Mouse (Mus musculus) lung, postnatal 4 days (tissue): ENCODE data around the gene Arpp21.

ENCODE experiments used
- DNase-seq, 2 experiments: peaks; one replicate each; pipeline ENCODE4 v3.0.0; 2021

Gene Arpp21

DNA sequence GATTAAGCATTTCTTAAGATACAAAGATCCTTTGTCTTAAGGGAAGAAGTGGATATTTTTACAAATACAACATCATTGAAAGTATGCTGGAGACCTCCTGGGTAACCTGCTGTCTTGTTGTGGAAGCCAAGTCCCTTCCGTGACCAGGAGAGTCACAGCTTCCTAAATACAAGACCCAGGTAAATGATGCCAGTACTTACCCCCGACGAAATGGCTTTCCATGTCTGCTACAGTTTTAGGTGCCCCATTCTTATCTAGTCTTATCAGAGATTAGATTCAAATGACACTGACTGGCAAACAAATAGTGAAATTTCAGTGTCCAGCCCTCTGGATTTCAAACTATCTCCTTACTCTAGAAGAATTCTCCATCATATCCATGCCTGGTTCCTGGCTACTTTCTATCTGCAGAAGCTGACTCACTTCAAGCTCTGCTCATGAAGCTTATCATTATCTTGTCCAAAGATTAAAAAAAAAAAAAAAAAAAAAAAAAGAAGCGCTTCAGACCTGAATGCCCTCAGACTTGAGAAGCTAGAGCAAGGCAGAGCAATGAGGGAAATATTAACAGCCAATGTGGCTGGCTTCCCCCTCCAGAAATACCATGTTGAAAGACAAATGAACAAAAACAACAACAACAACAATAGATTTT is 4.9 kb downstream of the Arpp21 start:
- no peak for DNase-seq

DNA sequence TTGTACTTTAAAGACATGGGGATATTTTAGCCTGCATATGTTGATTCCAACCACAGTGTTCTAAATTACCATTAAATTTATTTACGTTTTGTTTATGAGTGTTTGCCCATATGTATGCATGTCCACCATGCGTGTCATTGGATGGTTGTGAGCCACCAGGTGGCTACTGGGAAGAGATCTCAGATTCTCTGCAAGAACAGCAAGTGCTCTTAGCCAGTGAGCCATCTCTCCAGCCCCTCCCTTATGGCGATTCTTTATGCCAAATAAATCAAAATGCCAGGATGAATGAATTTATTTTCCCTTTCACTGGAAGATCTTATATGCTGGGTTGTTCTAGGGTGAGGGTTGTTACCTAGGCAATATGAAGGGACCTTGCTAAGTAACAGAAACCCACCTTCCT is 7.3 kb downstream of the Arpp21 start:
- DNase-seq: no peak

DNA sequence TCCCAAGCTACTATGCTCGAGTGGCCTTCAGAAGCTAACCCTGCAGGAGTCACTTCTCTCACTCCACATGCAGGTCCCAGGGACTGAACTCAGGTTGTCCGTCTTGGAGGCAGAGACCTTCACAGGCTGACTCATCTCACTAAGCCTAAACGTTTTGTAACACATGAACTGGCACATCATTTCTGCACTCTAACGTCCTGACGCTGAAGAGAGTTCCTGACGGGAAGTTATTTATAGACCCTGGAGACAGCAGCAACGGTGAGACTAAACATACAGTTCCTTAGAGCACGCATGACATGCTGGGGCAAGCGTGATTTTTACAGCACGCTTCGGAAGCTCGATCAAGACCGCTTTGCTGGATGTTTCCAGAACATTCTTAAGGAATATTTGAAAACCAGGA is 8.6 kb downstream of the Arpp21 start:
- no peak for DNase-seq

DNA sequence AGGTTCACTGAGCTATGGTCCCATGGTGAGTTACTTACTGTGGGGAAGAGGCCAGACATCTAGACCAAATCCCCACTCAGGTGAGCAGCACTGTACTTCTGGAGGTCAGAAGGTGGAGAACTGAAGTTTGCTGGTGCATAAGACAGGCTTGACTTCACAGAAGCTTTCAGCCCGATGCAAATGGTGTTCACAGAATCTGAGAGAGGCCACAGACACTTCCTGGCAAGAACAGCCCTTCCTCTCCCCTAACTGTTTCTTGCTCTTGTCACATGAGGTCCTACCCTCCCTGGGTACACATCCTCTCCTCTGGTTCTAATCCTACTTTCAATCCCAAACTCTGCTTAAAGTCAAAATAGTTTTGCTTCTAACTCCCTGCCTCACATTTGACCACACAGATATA is 9.2 kb downstream of the Arpp21 start:
- DNase-seq: no peak

DNA sequence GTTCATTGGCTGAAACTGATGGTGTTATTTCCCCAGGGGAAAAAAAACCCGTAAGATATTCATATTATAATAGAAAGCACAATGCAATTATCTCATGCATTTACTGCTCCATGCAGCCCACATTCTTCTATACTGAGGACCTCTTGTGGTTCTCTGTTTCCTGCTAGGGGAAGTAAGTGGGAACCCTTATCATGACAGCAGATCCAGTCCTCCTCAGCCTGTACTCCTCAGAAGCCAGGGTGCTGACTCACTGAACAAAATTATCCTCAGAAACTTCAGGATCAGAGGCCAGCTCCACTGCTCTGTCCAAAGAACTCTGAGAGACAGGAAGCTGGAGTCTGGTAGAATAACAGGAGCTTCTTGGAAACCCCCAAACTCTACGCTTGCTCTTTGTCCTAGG is 10.7 kb downstream of the Arpp21 start:
- DNase-seq: no peak

DNA sequence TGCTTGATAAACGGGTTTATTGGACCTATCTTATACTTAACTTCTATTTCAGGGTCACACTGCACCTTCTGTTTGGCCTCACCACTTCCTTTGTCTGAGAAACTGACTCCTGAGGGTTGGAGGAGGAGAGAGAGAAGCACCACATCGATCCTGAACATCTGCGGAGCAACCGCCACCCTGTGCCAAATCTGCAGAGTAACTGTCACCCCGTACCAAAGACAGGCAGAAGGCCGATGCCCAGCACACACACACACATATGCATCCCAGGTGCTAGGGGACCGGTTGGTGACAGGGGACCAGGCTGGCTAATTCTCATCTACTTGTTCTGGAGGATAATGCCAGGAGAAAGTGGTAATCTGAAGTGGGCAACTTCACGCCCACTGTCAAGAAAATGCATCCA is 16.4 kb downstream of the Arpp21 start:
- no peak for DNase-seq

DNA sequence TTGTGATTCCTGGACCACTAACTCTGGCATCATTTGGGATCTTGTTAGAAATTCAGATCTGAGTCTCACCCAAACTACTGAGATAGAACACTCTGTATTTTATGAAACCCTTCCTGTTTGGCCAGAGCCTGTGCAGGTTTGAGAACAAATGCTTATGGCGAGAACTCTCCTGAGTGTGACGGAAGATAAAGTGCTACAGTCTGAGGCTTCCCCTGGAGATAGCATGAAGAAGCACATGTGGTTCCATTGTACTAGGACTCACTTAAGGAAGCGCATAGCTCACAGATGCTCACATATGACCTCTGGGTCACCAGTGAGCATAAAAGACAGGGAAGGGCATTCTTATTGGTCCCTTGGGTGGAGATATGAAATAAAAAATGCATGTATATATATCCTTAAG is 17.5 kb downstream of the Arpp21 start:
- DNase-seq: no peak

DNA sequence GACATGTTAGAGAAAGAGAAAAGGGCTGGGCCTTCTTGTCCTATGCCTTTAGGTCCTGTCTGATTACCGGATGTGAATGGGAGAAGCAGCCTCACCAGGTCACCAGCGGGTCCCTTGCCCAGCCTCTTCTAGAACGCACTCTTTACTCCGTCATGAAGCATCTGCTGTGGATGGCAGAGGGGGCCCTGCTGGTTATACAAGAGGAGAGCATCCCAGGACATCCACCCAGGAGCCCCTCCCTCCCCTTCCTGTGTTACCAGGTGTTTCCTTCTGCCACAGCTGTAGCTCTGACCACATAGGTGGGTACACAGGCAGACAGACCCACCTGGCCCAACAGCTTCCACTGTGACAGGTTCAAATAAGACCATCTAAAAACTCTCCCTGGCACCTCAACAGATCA is 18.6 kb downstream of the Arpp21 start:
- DNase-seq: no peak

DNA sequence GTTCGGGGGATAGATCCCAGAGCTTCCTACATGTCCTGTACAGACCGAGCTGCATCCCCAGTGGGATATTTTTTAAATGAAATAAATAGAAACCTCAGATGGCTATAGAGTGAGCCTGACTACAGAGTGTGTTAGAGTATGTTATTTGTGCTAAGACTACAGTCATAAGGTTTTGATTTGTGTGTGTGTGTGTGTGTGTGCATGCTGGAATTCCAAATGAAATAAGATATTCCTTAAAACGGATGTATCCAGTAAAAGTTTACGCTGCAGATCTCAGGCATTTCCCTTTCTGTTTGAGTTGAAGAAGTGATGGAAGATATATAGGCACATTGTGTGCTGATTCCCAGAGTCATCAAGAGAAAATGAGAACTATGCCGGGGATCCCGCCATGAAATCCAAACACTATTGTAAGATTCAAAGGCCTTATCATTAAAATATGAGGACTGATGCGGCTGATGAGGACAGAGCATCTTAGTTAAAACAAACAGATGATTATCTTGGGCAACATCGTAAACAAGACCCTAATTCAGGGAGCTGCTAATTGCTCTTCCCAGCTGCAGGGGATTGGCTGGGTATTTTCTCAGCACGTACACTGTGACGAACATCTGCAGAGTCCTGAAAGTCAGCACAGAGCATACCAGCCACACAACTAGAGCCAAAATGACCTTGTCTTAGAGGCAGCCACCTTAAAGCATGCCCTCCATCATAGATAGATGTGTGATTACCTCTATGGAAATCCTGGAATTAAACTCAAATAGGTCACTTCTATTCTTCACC is 20.5 kb downstream of the Arpp21 start:
- DNase-seq: peak in 1 of 2 experiments; percentile 31

DNA sequence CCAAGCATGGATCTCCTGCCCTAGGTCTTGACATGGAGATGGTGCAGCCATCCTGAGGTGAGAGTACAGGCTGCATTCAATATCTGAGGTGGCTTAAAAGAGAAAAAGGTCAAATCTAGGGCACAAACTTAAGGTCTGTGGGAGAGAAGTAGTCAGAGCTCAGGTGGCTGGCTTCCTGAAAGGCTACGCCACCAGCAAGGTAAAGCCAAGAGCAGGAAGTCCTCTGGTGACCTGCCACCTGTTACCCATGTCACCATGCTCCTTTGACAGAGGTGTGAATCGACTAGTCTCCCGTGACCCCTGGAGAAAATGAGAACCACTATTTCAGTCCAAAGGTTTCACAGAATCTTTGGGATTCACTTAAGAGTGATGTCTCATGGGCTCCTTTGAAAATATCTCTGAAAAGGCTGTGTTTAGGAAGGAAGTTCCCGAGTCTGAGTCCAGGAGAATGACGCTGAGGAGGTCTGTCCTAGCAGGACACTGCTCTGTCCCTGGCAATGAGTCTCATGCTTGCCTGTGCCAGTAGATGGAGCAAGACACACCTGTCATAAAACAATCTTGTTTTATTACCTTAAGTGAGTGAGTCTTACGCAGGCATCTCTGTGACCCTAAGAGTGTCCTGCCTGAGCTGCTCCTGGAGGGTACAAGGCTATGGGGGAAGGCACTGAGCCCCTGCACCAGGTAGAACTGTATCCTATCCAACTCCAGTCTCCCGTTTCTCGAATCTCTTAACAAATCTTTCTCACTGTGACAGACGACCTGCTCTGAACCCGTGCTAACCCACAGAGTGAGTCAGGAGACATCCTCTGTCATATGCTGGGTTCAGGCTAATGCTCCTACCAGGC is 22.1 kb downstream of the Arpp21 start:
- DNase-seq: no peak

DNA sequence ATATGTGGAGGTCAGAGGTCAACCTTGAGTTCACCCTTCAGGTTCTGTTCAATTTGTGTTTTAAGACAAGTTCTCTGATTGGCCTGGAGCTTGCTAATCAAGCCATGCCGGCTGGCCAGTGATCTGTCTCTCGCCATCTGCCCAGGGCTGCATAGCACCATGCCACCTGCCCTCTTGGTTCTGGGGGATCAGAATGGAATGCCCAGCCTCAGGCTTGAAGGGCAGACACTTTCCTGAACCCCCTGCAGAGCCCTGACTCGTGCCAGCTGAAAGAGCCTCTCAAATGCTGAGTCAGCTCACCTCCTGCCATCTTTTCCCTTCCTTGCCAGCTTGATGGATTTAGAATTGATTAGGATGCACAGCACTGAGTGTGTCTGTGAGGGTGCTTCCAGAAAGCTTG is 25.9 kb downstream of the Arpp21 start:
- no peak for DNase-seq

DNA sequence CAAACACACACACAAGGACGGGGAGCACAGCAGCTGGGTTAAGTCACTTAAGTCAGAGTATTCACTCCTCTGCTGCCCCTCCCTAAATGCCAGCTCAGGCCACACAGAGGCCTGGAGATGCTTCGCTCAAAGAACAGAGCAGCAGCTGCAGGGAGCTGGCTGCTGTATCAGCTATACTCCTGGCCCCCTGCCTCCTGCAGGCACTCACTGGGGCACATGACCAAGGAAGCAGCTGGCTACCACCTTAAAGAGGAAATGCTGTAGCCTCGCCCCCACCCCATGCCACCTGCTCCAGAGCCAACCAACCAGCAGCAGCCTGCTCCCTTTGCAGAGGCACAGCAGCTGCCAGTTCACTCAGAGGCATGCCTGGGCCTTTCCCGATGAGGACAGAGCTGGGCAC is 28.0 kb downstream of the Arpp21 start:
- DNase-seq: peak; percentile 49 to 85

DNA sequence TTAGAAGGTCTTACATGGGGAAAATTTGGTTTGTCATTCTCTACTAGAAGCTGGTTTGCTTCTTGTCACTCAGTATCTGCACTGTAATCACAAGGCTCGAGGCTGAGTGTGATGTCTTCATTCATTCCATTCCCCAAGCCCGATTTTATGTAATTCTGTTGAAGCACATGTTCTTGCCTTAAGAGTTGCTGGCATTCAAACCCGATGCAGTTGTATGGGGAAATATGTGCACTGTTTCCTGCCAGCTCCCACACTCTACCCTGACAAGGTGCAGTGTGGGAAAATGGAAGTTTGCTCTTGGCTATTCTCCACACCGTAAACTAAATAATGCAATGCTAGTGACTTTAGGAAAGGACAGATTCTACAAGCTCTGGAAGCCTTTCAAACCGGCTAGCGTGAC is 37.4 kb downstream of the Arpp21 start:
- no peak for DNase-seq

DNA sequence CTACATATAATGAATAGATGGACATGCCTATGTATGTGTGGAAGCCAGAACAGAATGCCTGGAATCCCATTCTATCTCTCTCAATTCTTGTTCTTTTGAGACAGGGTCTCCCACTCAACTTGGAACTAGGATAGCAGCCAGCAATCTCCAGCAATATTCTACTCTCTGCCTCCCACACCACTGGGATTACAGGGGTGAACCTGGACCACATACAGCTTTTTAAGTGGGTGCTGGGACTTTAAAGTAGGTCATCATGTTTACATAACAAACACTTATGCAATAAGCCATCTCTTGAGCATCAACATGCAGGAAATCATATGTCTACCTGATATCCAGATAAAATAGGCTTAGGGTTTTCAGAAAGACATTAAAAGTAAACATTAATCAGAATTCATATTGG is 41.7 kb downstream of the Arpp21 start:
- no peak for DNase-seq

DNA sequence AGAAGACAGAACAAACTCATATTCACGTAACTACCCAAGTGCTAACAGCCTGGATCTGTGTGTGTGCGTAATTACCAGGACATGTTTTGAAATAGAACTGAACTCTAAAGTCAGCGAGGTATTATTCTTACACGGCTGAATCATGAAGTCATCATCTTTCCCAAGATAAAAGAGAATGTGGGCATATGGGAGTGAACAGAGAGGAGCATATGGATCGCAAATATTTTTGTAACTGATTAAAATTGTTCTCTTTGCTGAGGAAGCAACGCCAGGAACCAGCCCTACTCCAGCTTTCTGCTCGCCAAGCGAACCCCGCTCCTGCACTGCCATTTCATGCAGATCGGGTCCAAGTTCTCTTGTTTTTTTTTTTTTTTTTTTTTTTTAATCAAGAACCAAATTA is 46.3 kb downstream of the Arpp21 start:
- DNase-seq: no peak

DNA sequence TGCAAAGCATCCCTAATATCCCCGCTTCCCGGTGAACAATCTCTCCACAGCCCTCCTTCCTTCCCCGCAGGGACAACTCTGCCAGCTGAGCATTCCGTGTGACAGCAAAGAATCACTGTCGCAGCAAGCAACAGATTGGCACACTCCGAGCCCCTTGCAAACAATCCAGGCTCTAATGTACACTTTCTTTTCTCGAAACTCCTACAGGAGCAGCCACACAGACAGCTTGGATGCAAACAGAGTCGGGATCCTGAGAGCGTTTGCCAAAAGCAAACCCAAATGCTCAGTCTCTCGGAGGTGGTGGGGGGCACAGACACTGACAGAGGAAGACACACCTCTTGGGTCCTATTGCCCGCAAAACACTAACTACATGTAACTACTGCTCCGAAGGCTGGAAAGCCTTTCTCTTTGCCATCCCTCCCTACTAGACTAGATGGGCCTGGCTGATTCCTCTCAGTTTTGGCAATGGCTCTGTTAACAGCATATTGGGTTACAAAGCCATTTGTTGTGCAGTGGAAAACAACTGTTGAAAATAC is 47.3 kb downstream of the Arpp21 start:
- no peak for DNase-seq

DNA sequence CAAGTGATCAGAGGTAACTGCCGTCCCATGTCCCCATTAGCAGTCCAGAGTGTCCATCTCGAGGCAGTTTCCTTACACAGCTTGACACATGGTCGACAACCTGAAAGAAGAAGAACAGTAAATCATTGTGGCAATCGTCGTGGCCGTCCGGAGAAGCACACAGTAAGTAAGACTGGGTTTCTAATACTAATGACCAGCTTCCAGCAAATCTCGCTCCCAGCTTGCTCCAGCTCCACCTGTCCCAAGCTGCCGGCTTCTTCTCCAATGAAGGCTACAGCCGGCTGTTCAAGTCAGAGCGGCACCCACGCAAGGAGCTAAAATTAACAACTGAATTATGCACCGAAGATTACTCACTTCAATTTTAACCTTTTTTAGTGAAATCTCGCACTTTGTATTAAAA is 48.1 kb downstream of the Arpp21 start:
- DNase-seq: no peak

DNA sequence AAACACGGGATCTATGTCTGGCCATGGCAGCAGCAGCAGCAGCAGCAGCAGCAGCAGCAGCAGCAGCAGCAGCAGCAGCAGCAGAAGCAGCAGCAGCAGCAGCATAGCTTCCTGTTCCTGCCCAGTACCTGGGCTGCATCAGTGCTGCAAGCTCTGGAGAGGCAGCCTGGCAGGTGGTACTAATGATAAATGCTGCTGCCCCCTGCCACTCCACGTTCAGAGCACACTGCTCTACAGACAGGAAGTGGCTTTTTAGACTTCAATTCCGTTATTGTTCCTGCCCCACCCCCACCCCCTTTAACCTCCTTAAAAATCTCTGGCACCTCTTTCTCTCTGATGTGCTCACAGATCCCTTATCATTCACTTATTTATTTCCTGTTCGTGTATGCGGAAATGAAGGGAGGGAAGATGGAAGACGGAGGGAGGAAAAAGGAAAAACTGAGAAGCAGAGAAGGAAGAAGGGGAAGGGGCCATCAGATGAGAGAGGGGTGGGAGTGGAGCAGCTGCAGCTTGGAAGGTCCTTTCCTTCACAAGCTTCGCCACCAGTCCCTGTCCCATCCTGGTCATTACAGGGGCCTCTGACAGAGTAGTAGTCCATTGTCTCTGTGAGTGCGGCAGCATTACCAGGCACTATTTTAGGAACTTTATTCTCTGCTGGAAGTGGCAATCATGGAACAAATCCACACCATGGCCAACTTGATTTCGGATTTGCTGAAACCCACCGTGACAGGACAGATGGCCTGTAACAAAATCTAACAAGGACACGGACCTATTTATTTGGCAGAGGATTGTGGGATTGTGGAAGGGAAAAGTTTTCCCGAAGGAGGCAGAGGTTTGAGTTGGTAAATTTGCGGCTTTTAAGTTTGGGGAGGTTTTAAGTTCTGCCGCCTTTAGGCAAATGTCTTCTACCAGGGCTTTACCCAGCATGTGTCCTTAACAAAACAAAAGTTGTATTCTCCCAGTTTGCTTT is 49.1 kb downstream of the Arpp21 start:
- DNase-seq: no peak

DNA sequence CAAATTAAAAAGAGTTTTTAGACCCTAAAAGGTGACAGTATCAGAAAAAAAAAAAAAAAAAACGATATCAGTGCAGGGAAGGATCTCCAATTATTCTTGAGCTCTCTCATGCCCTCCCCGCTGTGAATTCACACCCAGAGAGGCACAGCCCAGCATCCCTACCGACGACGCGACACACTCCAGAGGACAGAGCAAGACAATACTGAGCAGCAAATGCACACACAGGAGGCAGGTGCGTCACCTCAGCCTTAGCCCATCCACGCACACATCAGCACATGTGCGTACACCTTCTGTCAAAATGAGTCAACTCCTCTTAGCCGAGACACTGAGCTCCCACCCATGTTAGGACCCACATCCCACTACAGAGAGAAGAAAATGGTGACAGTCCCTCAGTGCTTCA is 50.0 kb downstream of the Arpp21 start:
- DNase-seq: no peak

DNA sequence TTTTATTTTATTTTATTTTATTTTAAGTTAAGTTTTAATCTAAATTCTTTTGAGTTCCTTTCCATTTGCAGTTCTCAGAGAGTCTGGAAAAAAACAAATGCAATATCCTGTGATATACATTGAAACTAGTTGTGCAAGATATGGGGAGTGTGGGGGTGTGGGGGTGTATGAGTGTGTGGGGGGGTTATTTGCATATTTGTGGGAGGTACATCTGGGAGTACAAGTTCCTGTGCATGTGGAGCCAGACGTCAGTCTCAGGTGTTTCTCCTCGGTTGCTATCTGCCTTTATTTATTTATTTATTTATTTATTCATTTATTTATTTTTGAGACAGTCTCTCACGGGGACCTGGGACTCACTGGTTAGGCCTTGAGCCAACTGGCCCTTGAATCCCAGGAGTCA is 53.0 kb downstream of the Arpp21 start:
- DNase-seq: no peak

DNA sequence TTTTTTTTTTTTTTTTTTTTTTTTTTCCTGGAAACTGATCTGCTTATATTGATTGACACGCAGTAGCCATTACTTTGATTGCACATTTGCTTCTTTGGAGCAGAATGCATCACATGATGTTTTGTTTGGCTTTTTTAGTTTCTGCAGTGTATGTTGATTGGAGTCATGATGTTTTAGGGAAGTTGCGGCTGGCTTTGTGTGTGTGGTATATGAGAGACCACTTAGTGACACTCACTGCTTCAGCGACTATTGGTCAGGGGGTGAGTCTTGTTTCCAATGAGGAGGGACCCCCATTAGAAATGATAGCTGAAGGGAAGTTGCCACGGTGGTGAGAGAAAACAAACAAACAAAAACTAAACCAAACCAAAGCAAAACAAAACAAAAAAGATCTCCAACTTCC is 55.7 kb downstream of the Arpp21 start:
- DNase-seq: no peak

DNA sequence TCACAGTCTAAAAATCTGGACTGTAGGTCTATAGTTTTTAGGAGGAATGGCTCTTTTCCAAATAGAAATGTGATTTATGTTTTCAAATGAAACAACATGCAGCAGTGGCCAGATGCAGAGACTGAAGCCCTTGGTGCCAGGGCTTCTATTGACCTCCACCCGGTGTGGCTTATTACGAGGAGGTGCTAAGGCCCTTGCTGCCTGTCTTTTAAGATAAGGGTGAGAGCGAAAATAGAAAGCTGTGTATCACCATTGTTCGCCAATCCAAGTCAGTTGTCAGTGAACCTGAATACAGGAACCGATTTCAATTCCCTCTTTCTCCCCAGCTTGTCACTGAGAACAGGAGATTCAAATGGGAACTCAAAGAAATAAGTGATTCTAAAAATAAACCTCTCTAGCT is 57.3 kb downstream of the Arpp21 start:
- DNase-seq: no peak
